Mouse (Mus musculus) cerebellum, postnatal 36 days (tissue): ENCODE data around the gene Gm11042.

Experiments
- DNase-seq, 2 experiments: peaks; one replicate each; pipeline ENCODE4 v3.0.0; 2021 to 2022; ENCODE audit warnings: mixed read lengths in 2 of 2

The Gm11042 gene

GRCm38 (mm10) chr12:74284020-74284684 lies 32.0 kb downstream of the Gm11042 start:
- peak; percentile 71 to 74 for DNase-seq

- DNase-seq, result no peak
These were observed 33.3 kb downstream of the Gm11042 start for GRCm38 (mm10) chr12:74282846-74283245.

- DNase-seq, result no peak
These were observed 34.8 kb downstream of the Gm11042 start for GRCm38 (mm10) chr12:74281403-74281802.

- no peak for DNase-seq
These were observed 38.9 kb downstream of the Gm11042 start for GRCm38 (mm10) chr12:74277265-74277664.

- DNase-seq, result no peak
These were observed 43.6 kb downstream of the Gm11042 start for GRCm38 (mm10) chr12:74272545-74272944.

GRCm38 (mm10) chr12:74268644-74269285 lies 47.4 kb downstream of the Gm11042 start:
- no peak for DNase-seq

- DNase-seq, result no peak
These were observed 49.1 kb downstream of the Gm11042 start for GRCm38 (mm10) chr12:74267049-74267448.
